Mouse (Mus musculus) adrenal gland, postnatal 4 days (tissue): ENCODE measurements around the gene Gatad2a. TPM values are rescaled to one million over a fixed set of nuclear protein-coding genes. Genes with fewer than 3 reads are reported as not detected.
A peak's percentile ranks its signal among the peaks of the same experiment; 100 is the strongest.
"Not testable (repeated sequence)": the region's sequence is repeated elsewhere in the genome, so short reads cannot be mapped to it uniquely, and the experiment has no call there.

Experiments
- DNase-seq, 2 experiments: peaks; one replicate each; pipeline ENCODE4 v3.0.0; 2021 to 2022; ENCODE audit warnings: low spot score in 2 of 2, mixed read lengths in 2 of 2
- total RNA-seq, 2 experiments: library from RNA; stranded (reverse); gene quantifications; 2 replicates each; pipeline ENCODE4 v1.2.3; 2021

Gene Gatad2a
- total RNA-seq, 2 experiments from 2014 or later, result 91.5 to 106 TPM

- DNase-seq, result no peak
Measured at GRCm38 (mm10) chr8:69996589-69997285, 553 bp upstream of the Gatad2a start.

- DNase-seq, result no peak
Measured at GRCm38 (mm10) chr8:69995422-69995775, 785 bp downstream of the Gatad2a start.

GRCm38 (mm10) chr8:69988936-69989335 is 7.2 kb downstream of the Gatad2a start:
- not testable (repeated sequence) for DNase-seq

GRCm38 (mm10) chr8:69987744-69988143 is 8.4 kb downstream of the Gatad2a start:
- no peak for DNase-seq

- DNase-seq, result no peak
Measured at GRCm38 (mm10) chr8:69984876-69985553, 11.2 kb downstream of the Gatad2a start.

- DNase-seq, result no peak
Measured at GRCm38 (mm10) chr8:69978456-69978855, 17.7 kb downstream of the Gatad2a start.

GRCm38 (mm10) chr8:69974806-69975205 is 21.4 kb downstream of the Gatad2a start:
- DNase-seq, result no peak

GRCm38 (mm10) chr8:69974194-69974614 is 22.0 kb downstream of the Gatad2a start:
- peak; percentile 94 to 96 for DNase-seq

- peak in 1 of 2 experiments; percentile 22 for DNase-seq
Measured at GRCm38 (mm10) chr8:69973442-69974161, 22.6 kb downstream of the Gatad2a start.

GRCm38 (mm10) chr8:69973063-69973441 is 23.1 kb downstream of the Gatad2a start:
- no peak for DNase-seq

GRCm38 (mm10) chr8:69970880-69971279 is 25.3 kb downstream of the Gatad2a start:
- no peak for DNase-seq

GRCm38 (mm10) chr8:69967291-69967933 is 28.8 kb downstream of the Gatad2a start:
- DNase-seq, result no peak

- DNase-seq, result no peak
Measured at GRCm38 (mm10) chr8:69959241-69959640, 36.9 kb downstream of the Gatad2a start.

GRCm38 (mm10) chr8:69957879-69958278 is 38.3 kb downstream of the Gatad2a start:
- DNase-seq, result no peak

- no peak for DNase-seq
Measured at GRCm38 (mm10) chr8:69957419-69957818, 38.8 kb downstream of the Gatad2a start.

- DNase-seq, result no peak
Measured at GRCm38 (mm10) chr8:69956651-69957050, 39.5 kb downstream of the Gatad2a start.

- no peak for DNase-seq
Measured at GRCm38 (mm10) chr8:69954642-69955041, 41.5 kb downstream of the Gatad2a start.

GRCm38 (mm10) chr8:69954213-69954612 is 42.0 kb downstream of the Gatad2a start:
- no peak for DNase-seq

- DNase-seq, result no peak
Measured at GRCm38 (mm10) chr8:69950300-69950699, 45.9 kb downstream of the Gatad2a start.

- not testable (repeated sequence) for DNase-seq
Measured at GRCm38 (mm10) chr8:69942495-69942894, 53.7 kb downstream of the Gatad2a start.

- no peak for DNase-seq
Measured at GRCm38 (mm10) chr8:69940386-69940785, 55.8 kb downstream of the Gatad2a start.

- no peak for DNase-seq
Measured at GRCm38 (mm10) chr8:69939633-69940032, 56.6 kb downstream of the Gatad2a start.
